Mouse (Mus musculus) limb, embryonic 12.5 days (tissue): ENCODE results near the gene Alkal2. TPM values are rescaled to one million over a fixed set of nuclear protein-coding genes. Genes with fewer than 3 reads are reported as not detected.

Experiments used
- ATAC-seq: fragments of 200-750 bp; cut with Nextera tagmentation; 2 replicates; pipeline ENCODE4 v1.8.0; 2017; ENCODE audit warnings: low read depth, moderate TSS enrichment; ENCODE audit not compliant: insufficient number of reproducible peaks, insufficient read depth, low FRiP score, low TSS enrichment
- H3K27ac ChIP-seq: fragments of 300-500 bp; sonication (generic); 2 replicates; pipeline ENCODE4 v1.5.1; 2016; ENCODE audit warnings: mild to moderate bottlenecking, moderate library complexity
- H3K27me3 ChIP-seq: fragments of 300-500 bp; sonication (generic); 2 replicates; pipeline ENCODE4 v1.6.1; 2016; ENCODE audit warnings: mild to moderate bottlenecking, moderate library complexity
- H3K36me3 ChIP-seq: fragments of 300-500 bp; sonication (generic); 2 replicates; pipeline ENCODE4 v1.6.1; 2016; ENCODE audit warnings: mild to moderate bottlenecking, moderate library complexity
- H3K4me1 ChIP-seq: fragments of 300-500 bp; sonication (generic); replicated peaks from 2 replicates; pipeline ENCODE4 v1.6.1; 2016
- H3K4me2 ChIP-seq: fragments of 300-500 bp; sonication (generic); 2 replicates; pipeline ENCODE4 v1.6.1; 2016; ENCODE audit warnings: mild to moderate bottlenecking, moderate library complexity
- H3K4me3 ChIP-seq: fragments of 300-500 bp; sonication (generic); replicated peaks from 2 replicates; pipeline ENCODE4 v1.5.1; 2016; ENCODE audit warnings: mild to moderate bottlenecking
- H3K9ac ChIP-seq: fragments of 300-500 bp; sonication (generic); replicated peaks from 2 replicates; pipeline ENCODE4 v1.6.1; 2016; ENCODE audit warnings: mild to moderate bottlenecking, moderate library complexity
- H3K9me3 ChIP-seq: fragments of 300-500 bp; sonication (generic); 2 replicates; pipeline ENCODE4 v1.6.1; 2016; ENCODE audit warnings: mild to moderate bottlenecking, moderate library complexity
- WGBS: fragments of 180-500 bp; shearing (Covaris S2); methylation state at CpG from one replicate; pipeline ENCODE4 v1.1.7; 2016; 5-methylcytosine and 5-hydroxymethylcytosine counted together
- polyA plus RNA-seq: library from polyadenylated mRNA; unstranded; fragments of >200 nt; fragmentation: Nextera tagmentation; extraction: Ambion mirVana; gene quantifications from 2 replicates; pipeline ENCODE4 v1.2.1, GENCODE M21; 2016

Gene Alkal2
- polyA plus RNA-seq, 1 experiment from 2014 or later, result 1.4 TPM

- H3K36me3 ChIP-seq, result no peaks in the 10 kb centered on the region
- peaks cover 64% of the 10 kb centered on the region for H3K27me3 ChIP-seq
- ATAC-seq, result no peak
- H3K9ac ChIP-seq, result no peak overlapping the region
- no peak overlapping the region for H3K27ac ChIP-seq
- H3K4me1 ChIP-seq, result peaks cover 16% of the 10 kb centered on the region
- no peak overlapping the region for H3K4me2 ChIP-seq
- H3K9me3 ChIP-seq, result no peaks in the 10 kb centered on the region
- no peak overlapping the region for H3K4me3 ChIP-seq
- 81% methylated on average over 6 of the region's 6 CpGs for WGBS
Observed at GRCm38 (mm10) chr12:30885891-30886290, 1.8 kb downstream of the Alkal2 start.

- no peak overlapping the region for H3K27ac ChIP-seq
- H3K36me3 ChIP-seq, result no peaks in the 10 kb centered on the region
- H3K9me3 ChIP-seq, result no peaks in the 10 kb centered on the region
- WGBS, result 81% methylated on average over 4 of the region's 4 CpGs
- peaks cover 16% of the 10 kb centered on the region for H3K4me1 ChIP-seq
- ATAC-seq, result no peak
- no peak overlapping the region for H3K4me2 ChIP-seq
- H3K4me3 ChIP-seq, result no peak overlapping the region
- peaks cover 50% of the 10 kb centered on the region for H3K27me3 ChIP-seq
- H3K9ac ChIP-seq, result no peak overlapping the region
Observed at GRCm38 (mm10) chr12:30888003-30888402, 3.9 kb downstream of the Alkal2 start.

DNA sequence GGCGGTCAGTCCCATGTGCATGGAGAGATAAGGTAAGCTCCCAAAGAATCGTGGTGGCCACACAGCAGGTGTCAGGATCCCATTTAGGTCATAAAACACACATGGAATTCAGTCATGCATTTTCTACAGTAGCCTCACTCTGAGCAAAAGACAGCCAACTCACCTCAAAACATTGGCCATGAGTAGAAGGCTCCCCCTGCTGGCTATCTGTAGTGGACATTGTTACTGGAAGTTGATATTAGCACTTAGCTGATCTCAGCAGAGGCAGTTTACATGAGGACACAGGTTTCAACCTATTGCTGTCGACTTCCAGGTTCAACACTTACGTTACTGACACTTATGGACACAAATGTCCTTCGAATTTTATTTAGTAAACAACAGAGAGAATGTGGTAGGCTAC is 5.9 kb downstream of the Alkal2 start:
- 36% methylated on average over 5 of the region's 5 CpGs for WGBS
- Histone ChIP-seq H3K36me3 (peaks cover 7% of the 10 kb centered on the region), H3K27ac (no peak overlapping the region), H3K9ac (no peak overlapping the region), H3K9me3 (no peaks in the 10 kb centered on the region), H3K4me2 (no peak overlapping the region), H3K4me1 (no peaks in the 10 kb centered on the region), H3K4me3 (no peak overlapping the region), H3K27me3 (peaks cover 29% of the 10 kb centered on the region)
- no peak for ATAC-seq

- no peak overlapping the region for H3K4me2 ChIP-seq
- H3K9ac ChIP-seq, result no peak overlapping the region
- H3K27ac ChIP-seq, result no peak overlapping the region
- H3K36me3 ChIP-seq, result peaks cover 10% of the 10 kb centered on the region
- no peaks in the 10 kb centered on the region for H3K4me1 ChIP-seq
- 85% methylated on average over 7 of the region's 7 CpGs for WGBS
- no peak for ATAC-seq
- no peaks in the 10 kb centered on the region for H3K9me3 ChIP-seq
- H3K4me3 ChIP-seq, result no peak overlapping the region
- peaks cover 15% of the 10 kb centered on the region for H3K27me3 ChIP-seq
Observed at GRCm38 (mm10) chr12:30891438-30891837, 7.3 kb downstream of the Alkal2 start.

DNA sequence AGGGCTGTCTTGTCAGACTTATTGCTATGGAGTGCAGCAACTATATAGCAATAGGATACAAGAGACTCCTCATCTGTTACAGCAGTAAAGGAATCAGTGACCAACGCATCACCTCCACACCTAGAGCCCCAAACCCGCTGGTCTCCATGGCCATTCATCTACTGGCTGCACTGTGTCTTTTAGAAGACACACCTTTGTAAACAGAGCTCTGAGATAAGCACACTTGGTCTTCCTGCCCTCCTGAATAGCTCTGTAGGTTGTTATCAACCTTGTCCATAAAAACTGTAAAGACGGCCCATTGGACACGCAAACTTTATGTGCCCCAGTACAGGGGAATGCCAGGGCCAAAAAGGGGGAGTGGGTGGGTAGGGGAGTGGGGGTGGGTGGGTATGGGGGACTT is 12.9 kb downstream of the Alkal2 start:
- H3K27me3 ChIP-seq, result no peaks in the 10 kb centered on the region
- no peak overlapping the region for H3K27ac ChIP-seq
- WGBS, result 95% methylated on average over 4 of the region's 4 CpGs
- no peak overlapping the region for H3K4me3 ChIP-seq
- H3K9ac ChIP-seq, result no peak overlapping the region
- H3K4me1 ChIP-seq, result no peaks in the 10 kb centered on the region
- peaks cover 35% of the 10 kb centered on the region for H3K36me3 ChIP-seq
- no peak overlapping the region for H3K4me2 ChIP-seq
- no peaks in the 10 kb centered on the region for H3K9me3 ChIP-seq
- no peak for ATAC-seq

DNA sequence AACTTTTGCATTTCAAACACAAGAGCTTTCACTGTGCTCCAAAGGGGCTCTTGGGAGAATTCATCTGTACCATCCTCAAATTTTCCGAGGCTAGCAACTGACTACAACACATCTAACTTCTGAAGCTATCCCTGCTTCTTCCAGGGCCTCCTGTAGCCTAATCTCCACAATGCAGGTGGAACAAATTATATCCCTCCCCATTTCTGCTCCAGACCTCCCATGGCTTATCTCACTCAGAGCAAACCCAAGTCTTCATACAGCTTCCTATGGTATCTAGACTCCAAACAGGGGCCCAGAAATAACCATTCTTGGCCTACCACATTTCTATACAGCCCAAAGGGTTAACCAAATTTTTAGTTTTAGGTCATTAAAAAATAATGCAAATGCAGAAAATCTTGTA is 24.5 kb downstream of the Alkal2 start:
- Histone ChIP-seq H3K4me1 (peaks cover 17% of the 10 kb centered on the region), H3K9me3 (no peaks in the 10 kb centered on the region), H3K27ac (no peak overlapping the region), H3K27me3 (no peaks in the 10 kb centered on the region), H3K9ac (no peak overlapping the region), H3K4me2 (no peak overlapping the region), H3K4me3 (no peak overlapping the region), H3K36me3 (peaks cover 12% of the 10 kb centered on the region)
- WGBS, result 91% methylated on average over 1 of the region's 1 CpGs
- ATAC-seq, result no peak

DNA sequence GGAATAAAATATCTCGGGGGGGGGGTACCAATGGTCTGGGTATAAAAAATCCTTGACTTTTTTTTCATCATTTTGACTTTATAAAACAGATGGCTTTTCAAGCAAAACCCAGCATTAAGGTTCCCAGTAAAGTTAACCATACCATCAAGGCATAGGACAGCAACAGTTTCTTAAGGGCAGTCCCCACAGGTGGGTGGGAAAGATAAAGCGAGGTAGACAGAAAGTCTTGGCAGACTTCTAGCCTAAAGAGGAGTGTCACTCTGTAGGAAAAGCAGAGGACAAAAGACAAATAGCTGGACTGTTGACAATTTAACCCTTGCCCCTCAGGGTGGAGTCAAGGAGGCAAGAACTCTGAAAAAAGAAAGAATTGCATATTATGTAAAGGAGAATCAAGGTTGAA is 25.8 kb downstream of the Alkal2 start:
- no peak for ATAC-seq
- Histone ChIP-seq H3K27me3 (no peaks in the 10 kb centered on the region), H3K36me3 (peaks cover 2% of the 10 kb centered on the region; the same call in 1 of the 2 replicates), H3K27ac (no peak overlapping the region), H3K4me3 (no peak overlapping the region), H3K9ac (no peak overlapping the region), H3K4me1 (peaks cover 17% of the 10 kb centered on the region), H3K4me2 (no peak overlapping the region), H3K9me3 (no peaks in the 10 kb centered on the region)
- WGBS, result 85% methylated on average over 2 of the region's 2 CpGs

- H3K9me3 ChIP-seq, result no peaks in the 10 kb centered on the region
- no peak for ATAC-seq
- 24% methylated on average over 8 of the region's 8 CpGs for WGBS
- H3K36me3 ChIP-seq, result no peaks in the 10 kb centered on the region
- H3K27ac ChIP-seq, result no peak overlapping the region; the same call in 1 of the 2 replicates
- H3K4me1 ChIP-seq, result peaks cover 17% of the 10 kb centered on the region
- peak overlapping the region; percentile 96 for H3K4me2 ChIP-seq
- H3K9ac ChIP-seq, result peak overlapping the region; percentile 79
- H3K4me3 ChIP-seq, result peak overlapping the region; percentile 71
- no peaks in the 10 kb centered on the region for H3K27me3 ChIP-seq
Observed at GRCm38 (mm10) chr12:30910860-30911259, 26.7 kb downstream of the Alkal2 start.

- peak; percentile 97 for ATAC-seq
- under 1% methylated on average over 52 of the region's 52 CpGs for WGBS
- H3K4me1 ChIP-seq, result peaks cover 17% of the 10 kb centered on the region
- H3K9me3 ChIP-seq, result 0 out of 2 replicates have a peak, but pooled peaks cover 2% of the 10 kb centered on the region
- no peaks in the 10 kb centered on the region for H3K36me3 ChIP-seq
- no peak within 1 kb of the TSS; the same call in 1 of the 2 replicates for H3K27ac ChIP-seq
- H3K27me3 ChIP-seq, result no peaks in the 10 kb centered on the region
- peak within 1 kb of the TSS; percentile 71 for H3K4me3 ChIP-seq
- peak within 1 kb of the TSS; percentile 79 for H3K9ac ChIP-seq
- peak within 1 kb of the TSS; percentile 96 for H3K4me2 ChIP-seq
Observed at GRCm38 (mm10) chr12:30911261-30912047, 27.3 kb downstream of the Alkal2 start, which contains the start of the genes Acp1 and Sh3yl1. TSS of gene Acp1 (minus strand) at chr12:30911589. TSS of gene Sh3yl1 (plus strand) at chr12:30911668.

- WGBS, result under 1% methylated on average over 18 of the region's 19 CpGs
- Histone ChIP-seq H3K9ac (peak overlapping the region; percentile 79), H3K27me3 (no peaks in the 10 kb centered on the region), H3K4me3 (peak overlapping the region; percentile 71), H3K36me3 (no peaks in the 10 kb centered on the region), H3K4me2 (peak overlapping the region; percentile 96), H3K4me1 (peaks cover 17% of the 10 kb centered on the region), H3K27ac (no peak overlapping the region), H3K9me3 (0 out of 2 replicates have a peak, but pooled peaks cover 2% of the 10 kb centered on the region)
- no peak; the same call in 1 of the 2 replicates for ATAC-seq
Observed at GRCm38 (mm10) chr12:30912048-30912381, 27.9 kb downstream of the Alkal2 start.

- H3K9ac ChIP-seq, result no peak overlapping the region
- H3K4me3 ChIP-seq, result peak overlapping the region; percentile 71
- H3K27me3 ChIP-seq, result no peaks in the 10 kb centered on the region
- 0 out of 2 replicates have a peak, but pooled peaks cover 2% of the 10 kb centered on the region for H3K9me3 ChIP-seq
- 68% methylated on average over 3 of the region's 3 CpGs for WGBS
- H3K36me3 ChIP-seq, result no peaks in the 10 kb centered on the region
- H3K4me1 ChIP-seq, result peaks cover 17% of the 10 kb centered on the region
- ATAC-seq, result no peak
- no peak overlapping the region for H3K27ac ChIP-seq
- peak overlapping the region; percentile 96 for H3K4me2 ChIP-seq
Observed at GRCm38 (mm10) chr12:30912840-30913239, 28.7 kb downstream of the Alkal2 start.
